Mouse (Mus musculus) kidney, adult 2 months (tissue): ENCODE data around the gene Hist1h2bc.

Source experiments
- CTCF ChIP-seq: fragments of 200-500 bp; conservative IDR thresholded peaks from 2 replicates; pipeline ENCODE4 v1.5.1; 2011; ENCODE audit warnings: low read depth, mild to moderate bottlenecking, control low read depth, low read length, moderate library complexity, mixed read lengths; ENCODE audit not compliant: insufficient read depth, insufficient read length
- POLR2A ChIP-seq: fragments of 200-500 bp; IDR thresholded peaks from one replicate; pipeline ENCODE4 v1.6.1; 2011; ENCODE audit warnings: low read depth, low read length, control low read depth

DNA sequence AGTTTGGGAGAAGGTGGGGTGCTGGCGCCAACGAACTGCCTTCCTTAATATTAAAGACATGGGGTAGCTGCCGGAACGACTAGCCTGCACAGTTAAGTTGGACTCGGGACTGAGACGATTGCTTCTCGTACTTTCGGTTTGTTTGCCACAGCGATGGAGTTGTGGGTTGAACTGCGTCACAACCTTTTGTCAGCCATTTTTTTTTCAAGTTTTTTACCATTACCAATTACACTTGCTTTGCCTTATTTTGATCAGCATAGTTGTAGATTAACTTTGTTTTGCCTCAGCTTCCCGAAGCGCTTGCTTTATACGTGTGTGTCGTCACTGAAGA, 55.9 kb downstream of the Hist1h2bc start:
- TF ChIP-seq POLR2A (no peak), CTCF (no peak)
